Mouse (Mus musculus) midbrain, embryonic 15.5 days (tissue): Measurements from ENCODE around the gene Zpbp2. TPM values are rescaled to one million over a fixed set of nuclear protein-coding genes. Genes with fewer than 3 reads are reported as not detected.

Experiments used
- ATAC-seq: fragments of 200-750 bp; cut with Nextera tagmentation; replicated peaks from 2 replicates; pipeline ENCODE4 v1.8.0; 2017; ENCODE audit warnings: moderate TSS enrichment
- H3K27ac ChIP-seq: fragments of 300-500 bp; sonication (generic); 2 replicates; pipeline ENCODE4 v1.5.1; 2015; ENCODE audit warnings: mild to moderate bottlenecking, inconsistent platforms
- H3K27me3 ChIP-seq: fragments of 300-500 bp; sonication (generic); replicated peaks from 2 replicates; pipeline ENCODE4 v1.6.1; 2015; ENCODE audit warnings: inconsistent platforms
- H3K36me3 ChIP-seq: fragments of 300-500 bp; sonication (generic); replicated peaks from 2 replicates; pipeline ENCODE4 v1.6.1; 2015; ENCODE audit warnings: inconsistent platforms
- H3K4me1 ChIP-seq: fragments of 300-500 bp; sonication (generic); 2 replicates; pipeline ENCODE4 v1.6.1; 2015; ENCODE audit warnings: inconsistent platforms
- H3K4me2 ChIP-seq: fragments of 300-500 bp; sonication (generic); 2 replicates; pipeline ENCODE4 v1.6.1; 2015; ENCODE audit warnings: inconsistent platforms, mild to moderate bottlenecking, moderate library complexity
- H3K4me3 ChIP-seq: fragments of 300-500 bp; sonication (generic); 2 replicates; pipeline ENCODE4 v1.5.1; 2015; ENCODE audit warnings: mild to moderate bottlenecking, inconsistent platforms
- H3K9ac ChIP-seq: fragments of 300-500 bp; sonication (generic); 2 replicates; pipeline ENCODE4 v1.6.1; 2015; ENCODE audit warnings: mild to moderate bottlenecking, inconsistent platforms
- H3K9me3 ChIP-seq: fragments of 300-500 bp; sonication (generic); 2 replicates; pipeline ENCODE4 v1.6.1; 2016; ENCODE audit warnings: inconsistent platforms
- WGBS: fragments of 180-500 bp; shearing (Covaris S2); methylation state at CpG from one replicate; pipeline ENCODE4 v1.1.7; 2015; ENCODE audit warnings: mixed read lengths; 5-methylcytosine and 5-hydroxymethylcytosine counted together
- polyA plus RNA-seq: library from polyadenylated mRNA; unstranded; fragments of >200 nt; fragmentation: Nextera tagmentation; extraction: Ambion mirVana; gene quantifications from 2 replicates; pipeline ENCODE4 v1.2.1, GENCODE M21; 2015

Zpbp2 gene
- polyA plus RNA-seq, 1 experiment from 2014 or later: 0.14 TPM

GRCm38 (mm10) chr11:98543414-98543813 is 7.5 kb upstream of the Zpbp2 start:
- H3K27me3 ChIP-seq: peaks cover 57% of the 10 kb centered on the region
- no peaks in the 10 kb centered on the region for H3K36me3 ChIP-seq
- 84% methylated on average over 1 of the region's 1 CpGs for WGBS
- no peak overlapping the region for H3K27ac ChIP-seq
- no peaks in the 10 kb centered on the region for H3K9me3 ChIP-seq
- H3K9ac ChIP-seq: no peak overlapping the region
- no peak overlapping the region for H3K4me2 ChIP-seq
- peaks cover 8% of the 10 kb centered on the region for H3K4me1 ChIP-seq
- no peak for ATAC-seq
- no peak overlapping the region for H3K4me3 ChIP-seq

GRCm38 (mm10) chr11:98544890-98545677 is 5.8 kb upstream of the Zpbp2 start:
- 3% methylated on average over 16 of the region's 16 CpGs for WGBS
- Histone ChIP-seq H3K9me3 (no peaks in the 10 kb centered on the region), H3K36me3 (no peaks in the 10 kb centered on the region), H3K4me3 (peak overlapping the region; percentile 38), H3K4me2 (peak overlapping the region; percentile 83), H3K27ac (no peak overlapping the region), H3K9ac (no peak overlapping the region), H3K27me3 (peaks cover 73% of the 10 kb centered on the region), H3K4me1 (peaks cover 8% of the 10 kb centered on the region)
- no peak for ATAC-seq

GRCm38 (mm10) chr11:98545711-98546231 is 5.1 kb upstream of the Zpbp2 start, which contains the start of gene Ikzf3:
Gene Ikzf3 (minus strand): TSS chr11:98546031.
- under 1% methylated on average over 58 of the region's 58 CpGs for WGBS
- Histone ChIP-seq H3K9ac (0 out of 2 replicates have a peak within 1 kb of the TSS, but pooled peaks have one; percentile 29), H3K27me3 (peaks cover 78% of the 10 kb centered on the region), H3K9me3 (no peaks in the 10 kb centered on the region), H3K4me2 (peak within 1 kb of the TSS; percentile 83), H3K27ac (no peak within 1 kb of the TSS), H3K36me3 (no peaks in the 10 kb centered on the region), H3K4me1 (peaks cover 13% of the 10 kb centered on the region), H3K4me3 (peak within 1 kb of the TSS; percentile 38)
- ATAC-seq: no peak

- no peak for ATAC-seq
- peaks cover 17% of the 10 kb centered on the region for H3K4me1 ChIP-seq
- no peaks in the 10 kb centered on the region for H3K9me3 ChIP-seq
- H3K27me3 ChIP-seq: peaks cover 73% of the 10 kb centered on the region
- H3K27ac ChIP-seq: no peak overlapping the region
- H3K9ac ChIP-seq: no peak overlapping the region
- H3K36me3 ChIP-seq: no peaks in the 10 kb centered on the region
- WGBS: 43% methylated on average over 12 of the region's 12 CpGs
- H3K4me3 ChIP-seq: no peak overlapping the region
- no peak overlapping the region for H3K4me2 ChIP-seq
These were observed 4.2 kb upstream of the Zpbp2 start for GRCm38 (mm10) chr11:98546529-98547307.

- no peaks in the 10 kb centered on the region for H3K9me3 ChIP-seq
- no peak overlapping the region for H3K9ac ChIP-seq
- H3K4me3 ChIP-seq: no peak overlapping the region
- H3K27me3 ChIP-seq: peaks cover 68% of the 10 kb centered on the region
- no peak for ATAC-seq
- H3K36me3 ChIP-seq: no peaks in the 10 kb centered on the region
- H3K4me1 ChIP-seq: peaks cover 19% of the 10 kb centered on the region
- H3K4me2 ChIP-seq: no peak overlapping the region
- H3K27ac ChIP-seq: no peak overlapping the region
- 63% methylated on average over 3 of the region's 3 CpGs for WGBS
These were observed 3.6 kb upstream of the Zpbp2 start for GRCm38 (mm10) chr11:98547308-98547693.

GRCm38 (mm10) chr11:98549363-98549762 is 1.5 kb upstream of the Zpbp2 start:
- WGBS: 70% methylated on average over 4 of the region's 4 CpGs
- no peak overlapping the region for H3K27ac ChIP-seq
- H3K36me3 ChIP-seq: no peaks in the 10 kb centered on the region
- H3K27me3 ChIP-seq: peaks cover 59% of the 10 kb centered on the region
- no peak overlapping the region for H3K4me2 ChIP-seq
- no peak for ATAC-seq
- H3K4me1 ChIP-seq: peaks cover 19% of the 10 kb centered on the region
- no peak overlapping the region for H3K4me3 ChIP-seq
- H3K9me3 ChIP-seq: no peaks in the 10 kb centered on the region; the same call in 1 of the 2 replicates
- no peak overlapping the region for H3K9ac ChIP-seq

GRCm38 (mm10) chr11:98550311-98550974 is 454 bp upstream of the Zpbp2 start:
- Histone ChIP-seq H3K9ac (peak overlapping the region; percentile 65), H3K4me3 (peak overlapping the region; percentile 55), H3K36me3 (no peaks in the 10 kb centered on the region), H3K4me2 (peak overlapping the region; percentile 77), H3K27me3 (peaks cover 50% of the 10 kb centered on the region), H3K27ac (peak overlapping the region; percentile 89; the same call in 1 of the 2 replicates), H3K4me1 (peaks cover 16% of the 10 kb centered on the region), H3K9me3 (no peaks in the 10 kb centered on the region; the same call in 1 of the 2 replicates)
- peak; percentile 10; the same call in 1 of the 2 replicates for ATAC-seq
- 21% methylated on average over 20 of the region's 20 CpGs for WGBS

- no peak overlapping the region for H3K4me2 ChIP-seq
- ATAC-seq: no peak
- peaks cover 11% of the 10 kb centered on the region for H3K4me1 ChIP-seq
- H3K27ac ChIP-seq: no peak overlapping the region
- no peak overlapping the region for H3K9ac ChIP-seq
- no peaks in the 10 kb centered on the region for H3K36me3 ChIP-seq
- H3K27me3 ChIP-seq: peaks cover 16% of the 10 kb centered on the region
- no peaks in the 10 kb centered on the region; the same call in 1 of the 2 replicates for H3K9me3 ChIP-seq
- H3K4me3 ChIP-seq: no peak overlapping the region
- WGBS: 93% methylated on average over 4 of the region's 4 CpGs
These were observed 3.1 kb downstream of the Zpbp2 start for GRCm38 (mm10) chr11:98553966-98554365.

GRCm38 (mm10) chr11:98555124-98555700 is 4.3 kb downstream of the Zpbp2 start:
- peaks cover 11% of the 10 kb centered on the region for H3K4me1 ChIP-seq
- ATAC-seq: no peak
- no peak overlapping the region for H3K27ac ChIP-seq
- no peak overlapping the region for H3K4me3 ChIP-seq
- H3K9ac ChIP-seq: no peak overlapping the region
- WGBS: 62% methylated on average over 12 of the region's 12 CpGs
- H3K27me3 ChIP-seq: peaks cover 4% of the 10 kb centered on the region
- no peaks in the 10 kb centered on the region; the same call in 1 of the 2 replicates for H3K9me3 ChIP-seq
- no peaks in the 10 kb centered on the region for H3K36me3 ChIP-seq
- H3K4me2 ChIP-seq: no peak overlapping the region

- H3K4me2 ChIP-seq: no peak overlapping the region
- H3K9me3 ChIP-seq: no peaks in the 10 kb centered on the region
- H3K36me3 ChIP-seq: no peaks in the 10 kb centered on the region
- ATAC-seq: no peak
- WGBS: 36% methylated on average over 7 of the region's 7 CpGs
- H3K9ac ChIP-seq: no peak overlapping the region
- no peak overlapping the region for H3K4me3 ChIP-seq
- H3K27ac ChIP-seq: no peak overlapping the region
- H3K4me1 ChIP-seq: no peaks in the 10 kb centered on the region; the same call in 1 of the 2 replicates
- H3K27me3 ChIP-seq: no peaks in the 10 kb centered on the region
These were observed 10.0 kb downstream of the Zpbp2 start for GRCm38 (mm10) chr11:98560942-98561341.

GRCm38 (mm10) chr11:98563025-98563424 is 12.1 kb downstream of the Zpbp2 start:
- H3K27me3 ChIP-seq: no peaks in the 10 kb centered on the region
- no peaks in the 10 kb centered on the region for H3K9me3 ChIP-seq
- 91% methylated on average over 3 of the region's 3 CpGs for WGBS

More at GRCm38 (mm10) chr11:98563025-98563424, 12.1 kb downstream of the Zpbp2 start:
- ATAC-seq: no peak
- Histone ChIP-seq H3K4me2 (no peak overlapping the region), H3K4me1 (no peaks in the 10 kb centered on the region; the same call in 1 of the 2 replicates), H3K36me3 (no peaks in the 10 kb centered on the region), H3K4me3 (no peak overlapping the region), H3K27ac (no peak overlapping the region), H3K9ac (no peak overlapping the region)
